Mouse (Mus musculus): ENCODE measurements at regions not wholly inside any gene's neighbourhood (a gene's known extent, or its start where the extent isn't known, plus 50 kb on each side); places are given as distances from the start of the nearest gene placed in this dataset.

- Histone ChIP-seq H3K27ac (no peak overlapping the region), H3K4me1 (peaks cover 19% of the 10 kb centered on the region), H3K4me3 (no peak overlapping the region), H3K27me3 (ENCODE audit: low read depth, poor library complexity, severe bottlenecking) (peaks cover 97% of the 10 kb centered on the region), H3K36me3 (no peaks in the 10 kb centered on the region), H3K9me3 (replicated peaks) (no peaks in the 10 kb centered on the region)
- no peak for DNase-seq (ENCODE audit: low spot score)
- WGBS, result 26% methylated on average over 8 of the region's 8 CpGs
These were observed 399.1 kb downstream of the H2al1j start for GRCm38 (mm10) chrX:11726524-11727231.

- DNase-seq (ENCODE audit: low spot score), result no peak
- Histone ChIP-seq H3K4me3 (no peak overlapping the region), H3K9me3 (replicated peaks) (no peaks in the 10 kb centered on the region), H3K27ac (no peak overlapping the region), H3K27me3 (ENCODE audit: low read depth, poor library complexity, severe bottlenecking) (peaks cover 95% of the 10 kb centered on the region), H3K36me3 (no peaks in the 10 kb centered on the region), H3K4me1 (peaks cover 14% of the 10 kb centered on the region)
- WGBS, result 81% methylated on average over 4 of the region's 4 CpGs
These were observed 400.9 kb downstream of the H2al1j start for GRCm38 (mm10) chrX:11728481-11728880.

- DNase-seq (ENCODE audit: low spot score), result no peak
- Histone ChIP-seq H3K27ac (no peak overlapping the region), H3K36me3 (no peaks in the 10 kb centered on the region), H3K9me3 (replicated peaks) (no peaks in the 10 kb centered on the region), H3K4me3 (no peak overlapping the region), H3K27me3 (ENCODE audit: low read depth, poor library complexity, severe bottlenecking) (peaks cover 95% of the 10 kb centered on the region), H3K4me1 (peaks cover 22% of the 10 kb centered on the region)
- 76% methylated on average over 6 of the region's 6 CpGs for WGBS
These were observed 402.4 kb downstream of the H2al1j start for GRCm38 (mm10) chrX:11729992-11730391.

GRCm38 (mm10) chrX:11732371-11732770, 404.7 kb downstream of the H2al1j start:
- Histone ChIP-seq H3K4me1 (peaks cover 22% of the 10 kb centered on the region), H3K27me3 (ENCODE audit: low read depth, poor library complexity, severe bottlenecking) (peaks cover 95% of the 10 kb centered on the region), H3K9me3 (replicated peaks) (no peaks in the 10 kb centered on the region), H3K36me3 (no peaks in the 10 kb centered on the region), H3K4me3 (no peak overlapping the region), H3K27ac (no peak overlapping the region)
- DNase-seq (ENCODE audit: low spot score), result no peak
- 83% methylated on average over 2 of the region's 2 CpGs for WGBS

GRCm38 (mm10) chrX:11734505-11735435, 407.1 kb downstream of the H2al1j start:
- Histone ChIP-seq H3K27me3 (ENCODE audit: low read depth, poor library complexity, severe bottlenecking) (peaks cover 95% of the 10 kb centered on the region), H3K4me3 (no peak overlapping the region), H3K36me3 (no peaks in the 10 kb centered on the region), H3K4me1 (peaks cover 28% of the 10 kb centered on the region), H3K27ac (peak overlapping the region; percentile 76), H3K9me3 (replicated peaks) (no peaks in the 10 kb centered on the region)
- peak; percentile 44 for DNase-seq (ENCODE audit: low spot score)
- 22% methylated on average over 27 of the region's 27 CpGs for WGBS

- no peak for DNase-seq (ENCODE audit: low spot score)
- Histone ChIP-seq H3K27me3 (ENCODE audit: low read depth, poor library complexity, severe bottlenecking) (peaks cover 98% of the 10 kb centered on the region), H3K4me1 (peaks cover 29% of the 10 kb centered on the region), H3K9me3 (replicated peaks) (no peaks in the 10 kb centered on the region), H3K36me3 (no peaks in the 10 kb centered on the region), H3K4me3 (no peak overlapping the region), H3K27ac (peak overlapping the region; percentile 76; the same call in 1 of the 2 replicates)
- 34% methylated on average over 17 of the region's 17 CpGs for WGBS
These were observed 408.0 kb downstream of the H2al1j start for GRCm38 (mm10) chrX:11735516-11736170.

GRCm38 (mm10) chrX:11736481-11736880, 408.9 kb downstream of the H2al1j start:
- DNase-seq (ENCODE audit: low spot score), result no peak

GRCm38 (mm10) chrX:11739565-11739964, 411.9 kb downstream of the H2al1j start:
- Histone ChIP-seq H3K4me1 (peaks cover 21% of the 10 kb centered on the region), H3K4me3 (no peak overlapping the region), H3K36me3 (no peaks in the 10 kb centered on the region), H3K27ac (peak overlapping the region; percentile 44; the same call in 1 of the 2 replicates), H3K9me3 (replicated peaks) (no peaks in the 10 kb centered on the region), H3K27me3 (ENCODE audit: low read depth, poor library complexity, severe bottlenecking) (peaks cover 80% of the 10 kb centered on the region)
- 43% methylated on average over 7 of the region's 7 CpGs for WGBS
- DNase-seq (ENCODE audit: low spot score), result no peak

More at GRCm38 (mm10) chrX:11736481-11736880, 408.9 kb downstream of the H2al1j start:
- Histone ChIP-seq H3K4me1 (peaks cover 28% of the 10 kb centered on the region), H3K36me3 (no peaks in the 10 kb centered on the region), H3K9me3 (replicated peaks) (no peaks in the 10 kb centered on the region), H3K27ac (no peak overlapping the region), H3K4me3 (no peak overlapping the region), H3K27me3 (ENCODE audit: low read depth, poor library complexity, severe bottlenecking) (peaks cover 95% of the 10 kb centered on the region)
- 88% methylated on average over 3 of the region's 3 CpGs for WGBS

- no peaks in the 10 kb centered on the region for H3K9me3 ChIP-seq (replicated peaks)
- H3K4me1 ChIP-seq, result no peaks in the 10 kb centered on the region
- DNase-seq (ENCODE audit: low spot score), result no peak
- H3K27ac ChIP-seq, result no peak overlapping the region
- no peaks in the 10 kb centered on the region for H3K36me3 ChIP-seq
- peaks cover 73% of the 10 kb centered on the region for H3K27me3 ChIP-seq (ENCODE audit: low read depth, poor library complexity, severe bottlenecking)
- WGBS, result 36% methylated on average over 3 of the region's 3 CpGs
- no peak overlapping the region for H3K4me3 ChIP-seq
These were observed 414.2 kb downstream of the Bcor start for GRCm38 (mm10) chrX:11745911-11746310.

GRCm38 (mm10) chrX:11747386-11748121, 412.6 kb downstream of the Bcor start:
- no peak overlapping the region for H3K4me3 ChIP-seq
- H3K27me3 ChIP-seq (ENCODE audit: low read depth, poor library complexity, severe bottlenecking), result peaks cover 83% of the 10 kb centered on the region
- 69% methylated on average over 4 of the region's 4 CpGs for WGBS
- H3K27ac ChIP-seq, result no peak overlapping the region
- H3K36me3 ChIP-seq, result no peaks in the 10 kb centered on the region
- DNase-seq (ENCODE audit: low spot score), result no peak
- H3K4me1 ChIP-seq, result peaks cover under 1% of the 10 kb centered on the region; the same call in 1 of the 2 replicates
- no peaks in the 10 kb centered on the region for H3K9me3 ChIP-seq (replicated peaks)

- H3K36me3 ChIP-seq, result no peaks in the 10 kb centered on the region
- no peaks in the 10 kb centered on the region for H3K9me3 ChIP-seq (replicated peaks)
- WGBS, result 59% methylated on average over 4 of the region's 4 CpGs
- H3K4me1 ChIP-seq, result peaks cover 6% of the 10 kb centered on the region; the same call in 1 of the 2 replicates
- H3K4me3 ChIP-seq, result no peak overlapping the region
- H3K27me3 ChIP-seq (ENCODE audit: low read depth, poor library complexity, severe bottlenecking), result peaks cover 88% of the 10 kb centered on the region
- H3K27ac ChIP-seq, result no peak overlapping the region
- no peak for DNase-seq (ENCODE audit: low spot score)
These were observed 411.9 kb downstream of the Bcor start for GRCm38 (mm10) chrX:11748278-11748677.

- DNase-seq (ENCODE audit: low spot score), result no peak
- H3K9me3 ChIP-seq (replicated peaks), result no peaks in the 10 kb centered on the region
- H3K27ac ChIP-seq, result no peak overlapping the region
- 77% methylated on average over 5 of the region's 5 CpGs for WGBS
- no peak overlapping the region for H3K4me3 ChIP-seq
- H3K36me3 ChIP-seq, result no peaks in the 10 kb centered on the region
- H3K4me1 ChIP-seq, result peaks cover 10% of the 10 kb centered on the region; the same call in 1 of the 2 replicates
- peaks cover 85% of the 10 kb centered on the region for H3K27me3 ChIP-seq (ENCODE audit: low read depth, poor library complexity, severe bottlenecking)
These were observed 407.6 kb downstream of the Bcor start for GRCm38 (mm10) chrX:11752513-11752912.

Data from limb, embryonic 10.5 days (tissue).